ENCODE assay signal across 8 mouse cellular contexts in genomic region chr12:103977846-103978245, GRCm38 (mm10). TPM values are rescaled to one million over a fixed set of nuclear protein-coding genes. Genes with fewer than 3 reads are reported as not detected.
DNase-seq lines count a peak whose midpoint lies in the region; ATAC-seq lines count a peak whose summit lies in the region.

No protein-coding gene starts in this region.

- no peaks in the 10 kb centered on the region for H3K36me3 ChIP-seq in liver, embryonic 12.5 days

- no peak overlapping the region for H3K27ac ChIP-seq in liver, embryonic 12.5 days

- no peak overlapping the region for H3K9ac ChIP-seq in liver, embryonic 12.5 days

- H3K4me1 ChIP-seq in liver, embryonic 12.5 days, result no peaks in the 10 kb centered on the region

- WGBS in liver, embryonic 12.5 days (ENCODE audit: insufficient replicate concordance), result 24% methylated on average over 5 of the region's 5 CpGs

- DNase-seq in liver, result peak; percentile 31
- peak; percentile 65 for DNase-seq in adrenal gland, postnatal 14 days
- peak; percentile 11 for DNase-seq in embryo, embryonic 9.5 days (ENCODE audit: extremely low spot score)
- DNase-seq in mesoderm, embryonic 11.5 days (ENCODE audit: low read depth, low spot score), result peak; percentile 32
- no peak for DNase-seq in spleen, adult 12 weeks (ENCODE audit: low spot score)
- DNase-seq in gastrocnemius, adult 8-10 months (ENCODE audit: low spot score in 2 of 2), result no peak
- no peak for DNase-seq in layer of hippocampus, adult 11-12 months (ENCODE audit: low spot score)

- H3K9me3 ChIP-seq in liver, embryonic 12.5 days (replicated peaks), result no peaks in the 10 kb centered on the region

- H3K27me3 ChIP-seq in liver, embryonic 12.5 days (replicated peaks), result no peaks in the 10 kb centered on the region

- no peak overlapping the region for H3K4me2 ChIP-seq in liver, embryonic 12.5 days

- no peak for ATAC-seq in liver, embryonic 12.5 days

- H3K4me3 ChIP-seq in liver, embryonic 12.5 days, result no peak overlapping the region

RNA-seq across cellular contexts. Expression of gene Serpina11, which starts 11.9 kb away (rescaled TPM):
- polyA plus RNA-seq in liver, embryonic 12.5 days (2016; fragmentation: Nextera tagmentation; extraction: Ambion mirVana), result 2.9 and 3.2 TPM in 2 replicates
- 0.98 and 14.5 TPM in 2 replicates for total RNA-seq in adrenal gland, postnatal 14 days (2021)
- not detected for total RNA-seq in gastrocnemius, adult 8-10 months (2022)

RNA-seq across cellular contexts. Expression of gene Serpina1e, which starts 19.1 kb away (rescaled TPM):
- polyA plus RNA-seq in liver, embryonic 12.5 days (2016; fragmentation: Nextera tagmentation; extraction: Ambion mirVana), result 39.1 and 44.7 TPM in 2 replicates
- total RNA-seq in adrenal gland, postnatal 14 days (2021), result 11.5 and 101 TPM in 2 replicates
- under 1 TPM in 1 of 4 experiments, not detected in 3; 0.51 TPM for total RNA-seq in gastrocnemius, adult 8-10 months (2022)

RNA-seq across cellular contexts. Expression of gene Serpina9, which starts 35.7 kb away (rescaled TPM):
- polyA plus RNA-seq in liver, embryonic 12.5 days (2016; fragmentation: Nextera tagmentation; extraction: Ambion mirVana), result not detected in 2 replicates
- total RNA-seq in adrenal gland, postnatal 14 days (2021), result 0.22 TPM in 1 of 2 replicates, not detected in the other
- not detected for total RNA-seq in gastrocnemius, adult 8-10 months (2022)

Comparison
In these comparisons a context has a peak if more than half of its experiments do, and no peak if none do; other contexts are left out.
1. DNase-seq: peak in liver (single experiment), adrenal gland, postnatal 14 days (single experiment), embryo, embryonic 9.5 days (single experiment) and mesoderm, embryonic 11.5 days (single experiment); none in spleen, adult 12 weeks (single experiment), gastrocnemius, adult 8-10 months (0 of 2) and layer of hippocampus, adult 11-12 months (single experiment).